ENCODE assay signal across 13 mouse cellular contexts in genomic region chr13:70784126-70784525, GRCm38 (mm10). TPM values are rescaled to one million over a fixed set of nuclear protein-coding genes. Genes with fewer than 3 reads are reported as not detected.
DNase-seq lines count a peak whose midpoint lies in the region; ATAC-seq and TF ChIP-seq lines count a peak whose summit lies in the region.
"Had no signal": no experiment of that assay in that cellular context is flagged by ENCODE, and none has a peak within 500 bp of the region (broad histone marks: within the 10 kb centered on the region; RNA-seq: fewer than 3 reads in every experiment).

No protein-coding gene starts in this region.

- no peaks in the 10 kb centered on the region for H3K9me3 ChIP-seq in forebrain, postnatal 0 days (ENCODE audit: low read length)
- H3K9me3 ChIP-seq in forebrain, embryonic 11.5 days (ENCODE audit: control insufficient read depth, low read length): no peaks in the 10 kb centered on the region
- no peaks in the 10 kb centered on the region for H3K9me3 ChIP-seq in kidney, postnatal 0 days (replicated peaks; ENCODE audit: low read length)
- H3K9me3 ChIP-seq in kidney, embryonic 14.5 days (ENCODE audit: control insufficient read depth, low read length): no peaks in the 10 kb centered on the region
- H3K9me3 ChIP-seq in forebrain, embryonic 14.5 days (replicated peaks; ENCODE audit: control insufficient read depth, low read length): no peaks in the 10 kb centered on the region
- H3K9me3 ChIP-seq: hindbrain, embryonic 15.5 days had no signal

- no peak overlapping the region for H3K4me3 ChIP-seq in forebrain, postnatal 0 days (ENCODE audit: low read depth, low read length)
- H3K4me3 ChIP-seq in forebrain, embryonic 11.5 days (ENCODE audit: low read depth, low read length): no peak overlapping the region
- H3K4me3 ChIP-seq in kidney, postnatal 0 days (replicated peaks; ENCODE audit: low read depth, low read length): no peak overlapping the region
- H3K4me3 ChIP-seq in kidney, embryonic 14.5 days (ENCODE audit: low read length): no peak overlapping the region
- no peak overlapping the region for H3K4me3 ChIP-seq in forebrain, embryonic 14.5 days (ENCODE audit: low read depth, low read length)
- H3K4me3 ChIP-seq: hindbrain, embryonic 15.5 days had no signal

- no peaks in the 10 kb centered on the region for H3K4me1 ChIP-seq in forebrain, postnatal 0 days (ENCODE audit: insufficient read depth)
- no peaks in the 10 kb centered on the region for H3K4me1 ChIP-seq in forebrain, embryonic 11.5 days (replicated peaks; ENCODE audit: control insufficient read depth, insufficient read depth, low read length)
- H3K4me1 ChIP-seq in kidney, postnatal 0 days (replicated peaks; ENCODE audit: insufficient read depth, low read length): no peaks in the 10 kb centered on the region
- no peaks in the 10 kb centered on the region for H3K4me1 ChIP-seq in kidney, embryonic 14.5 days (ENCODE audit: control insufficient read depth, insufficient read depth, low read length)
- H3K4me1 ChIP-seq in forebrain, embryonic 14.5 days (ENCODE audit: control insufficient read depth, insufficient read depth, low read length): no peaks in the 10 kb centered on the region
- H3K4me1 ChIP-seq: hindbrain, embryonic 15.5 days had no signal

- ATAC-seq in forebrain, postnatal 0 days: no peak
- no peak for ATAC-seq in forebrain, embryonic 11.5 days (replicated peaks; ENCODE audit: low FRiP score)
- ATAC-seq in kidney, postnatal 0 days (replicated peaks; ENCODE audit: low FRiP score, low read depth): no peak
- no peak for ATAC-seq in kidney, embryonic 14.5 days (ENCODE audit: low FRiP score, low TSS enrichment)
- ATAC-seq in forebrain, embryonic 14.5 days: no peak
- ATAC-seq: CD4-positive, CD25-positive, alpha-beta regulatory T cell, adult 4 months had no signal

- H3K27me3 ChIP-seq in forebrain, postnatal 0 days (ENCODE audit: insufficient read depth, low read length): no peaks in the 10 kb centered on the region
- no peaks in the 10 kb centered on the region for H3K27me3 ChIP-seq in forebrain, embryonic 11.5 days (ENCODE audit: control insufficient read depth, insufficient read depth, low read length)
- no peaks in the 10 kb centered on the region for H3K27me3 ChIP-seq in kidney, postnatal 0 days (ENCODE audit: insufficient read depth, low read length)
- H3K27me3 ChIP-seq in kidney, embryonic 14.5 days (ENCODE audit: control insufficient read depth, insufficient read depth, low read length): no peaks in the 10 kb centered on the region
- H3K27me3 ChIP-seq in forebrain, embryonic 14.5 days (replicated peaks; ENCODE audit: control insufficient read depth, insufficient read depth, low read length): no peaks in the 10 kb centered on the region
- H3K27me3 ChIP-seq: hindbrain, embryonic 15.5 days had no signal

- no peak overlapping the region for H3K27ac ChIP-seq in forebrain, postnatal 0 days (ENCODE audit: low read depth, low read length)
- H3K27ac ChIP-seq in forebrain, embryonic 11.5 days (ENCODE audit: low read depth, low read length): no peak overlapping the region
- no peak overlapping the region for H3K27ac ChIP-seq in kidney, postnatal 0 days
- H3K27ac ChIP-seq in kidney, embryonic 14.5 days (ENCODE audit: low read depth, low read length): no peak overlapping the region
- no peak overlapping the region for H3K27ac ChIP-seq in forebrain, embryonic 14.5 days (ENCODE audit: low read depth, low read length)
- H3K27ac ChIP-seq: hindbrain, embryonic 15.5 days had no signal

- 78% methylated on average over 5 of the region's 5 CpGs for WGBS in forebrain, postnatal 0 days
- 77% methylated on average over 5 of the region's 5 CpGs for WGBS in forebrain, embryonic 11.5 days
- 60% methylated on average over 5 of the region's 5 CpGs for WGBS in kidney, postnatal 0 days
- WGBS in kidney, embryonic 14.5 days: 73% methylated on average over 5 of the region's 5 CpGs
- WGBS in forebrain, embryonic 14.5 days: 77% methylated on average over 5 of the region's 5 CpGs

- no peaks in the 10 kb centered on the region for H3K36me3 ChIP-seq in forebrain, postnatal 0 days (ENCODE audit: insufficient read depth)
- H3K36me3 ChIP-seq in forebrain, embryonic 11.5 days (ENCODE audit: control insufficient read depth, insufficient read depth, low read length): no peaks in the 10 kb centered on the region
- peaks cover 3% of the 10 kb centered on the region; the same call in 1 of the 2 replicates for H3K36me3 ChIP-seq in kidney, postnatal 0 days (ENCODE audit: insufficient read depth, low read length)
- no peaks in the 10 kb centered on the region for H3K36me3 ChIP-seq in kidney, embryonic 14.5 days (ENCODE audit: control insufficient read depth, insufficient read depth, low read length)
- no peaks in the 10 kb centered on the region for H3K36me3 ChIP-seq in forebrain, embryonic 14.5 days (ENCODE audit: control insufficient read depth, insufficient read depth, low read length)
- H3K36me3 ChIP-seq: hindbrain, embryonic 15.5 days had no signal

- H3K9ac ChIP-seq in forebrain, postnatal 0 days: no peak overlapping the region
- H3K9ac ChIP-seq in forebrain, embryonic 11.5 days (ENCODE audit: low read length): no peak overlapping the region
- no peak overlapping the region for H3K9ac ChIP-seq in kidney, postnatal 0 days (ENCODE audit: low read depth, low read length)
- H3K9ac ChIP-seq in kidney, embryonic 14.5 days (ENCODE audit: low read depth, low read length): no peak overlapping the region
- no peak overlapping the region for H3K9ac ChIP-seq in forebrain, embryonic 14.5 days (ENCODE audit: low read length)
- H3K9ac ChIP-seq: hindbrain, embryonic 15.5 days had no signal

- TF ChIP-seq CTCF in forebrain, postnatal 0 days (IDR thresholded peaks at IDR 0.05; ENCODE audit: low read depth): 0 out of 2 replicates have a peak, but pooled peaks have one; percentile 27
- peak; percentile 49; the same call in 1 of the 2 replicates for TF ChIP-seq CTCF in kidney, postnatal 0 days (IDR thresholded peaks at IDR 0.05; ENCODE audit: low read depth)

- H3K4me2 ChIP-seq in forebrain, postnatal 0 days (ENCODE audit: low read depth): no peak overlapping the region
- H3K4me2 ChIP-seq in forebrain, embryonic 11.5 days (ENCODE audit: low read depth, low read length, severe bottlenecking): no peak overlapping the region
- no peak overlapping the region for H3K4me2 ChIP-seq in kidney, postnatal 0 days (ENCODE audit: low read length)
- no peak overlapping the region for H3K4me2 ChIP-seq in kidney, embryonic 14.5 days (replicated peaks; ENCODE audit: low read depth, low read length)
- no peak overlapping the region for H3K4me2 ChIP-seq in forebrain, embryonic 14.5 days (ENCODE audit: low read length)
- H3K4me2 ChIP-seq: hindbrain, embryonic 15.5 days had no signal

- DNase-seq in forebrain, postnatal 0 days: no peak
- no peak for DNase-seq in forebrain, embryonic 11.5 days (ENCODE audit: low spot score)
- peak; percentile 31 for DNase-seq in kidney, postnatal 0 days (ENCODE audit: low spot score)
- peak; percentile 82 for DNase-seq in NIH3T3 (ENCODE audit: low read depth)
- peak; percentile 11 for DNase-seq in cerebellum, adult 8-10 months
- DNase-seq in thymus, postnatal 25 days: no peak
- no peak for DNase-seq in forebrain, embryonic 14.5 days (ENCODE audit: low spot score)
- DNase-seq: kidney, postnatal 36 days; right cerebral cortex, postnatal 25 days had no signal

RNA-seq across cellular contexts. Expression of gene Adamts16, which starts 57.5 kb away (rescaled TPM):
- total RNA-seq in forebrain, postnatal 0 days (2014; rRNA removed): 1.7 and 3.8 TPM in 2 replicates
- polyA plus RNA-seq in forebrain, postnatal 0 days (2015; fragmentation: Nextera tagmentation; extraction: Ambion mirVana): 0.57 and 1.0 TPM in 2 replicates
- 0.11 TPM in 1 of 2 replicates, not detected in the other for polyA plus RNA-seq in forebrain, embryonic 11.5 days (2014; fragmentation: Nextera tagmentation; extraction: Ambion mirVana)
- 11.8 and 13.8 TPM in 2 replicates for polyA plus RNA-seq in kidney, postnatal 0 days (2015; fragmentation: Nextera tagmentation; extraction: Ambion mirVana)
- polyA plus RNA-seq in kidney, embryonic 14.5 days (2014; fragmentation: Nextera tagmentation; extraction: Ambion mirVana): 6.6 and 11.2 TPM in 2 replicates
- polyA plus RNA-seq in forebrain, embryonic 14.5 days (2014; fragmentation: Nextera tagmentation; extraction: Ambion mirVana): 0.39 and 0.68 TPM in 2 replicates
- total RNA-seq: granulocyte monocyte progenitor cell, adult 5-6 weeks had no signal
- polyA plus RNA-seq: CD4-positive, CD25-positive, alpha-beta regulatory T cell, adult 4 months had no signal

Comparison
In these comparisons a context has a peak if more than half of its experiments do, and no peak if none do; other contexts are left out.
1. DNase-seq: peak in kidney, postnatal 0 days (single experiment), NIH3T3 (single experiment) and cerebellum, adult 8-10 months (single experiment); none in forebrain, postnatal 0 days (single experiment), forebrain, embryonic 11.5 days (single experiment), thymus, postnatal 25 days (single experiment) and forebrain, embryonic 14.5 days (single experiment).